Mouse (Mus musculus) G1E (cell line): Measurements from ENCODE around the gene Kcnj6.

Source experiments
- CTCF ChIP-seq: IDR thresholded peaks from 2 replicates; pipeline ENCODE4 v1.5.1; 2012; ENCODE audit warnings: low read depth, low read length, inconsistent platforms, mixed read lengths
- GATA1 ChIP-seq: IDR thresholded peaks from 2 replicates; pipeline ENCODE4 v1.6.1; 2012; ENCODE audit warnings: borderline replicate concordance, low read length, inconsistent platforms, mixed read lengths
- POLR2AphosphoS5 ChIP-seq: IDR thresholded peaks from 2 replicates; pipeline ENCODE4 v1.6.1; 2012; ENCODE audit warnings: low read depth, low read length, inconsistent platforms; ENCODE audit not compliant: insufficient replicate concordance
- TAL1 ChIP-seq: conservative IDR thresholded peaks from 2 replicates; pipeline ENCODE4 v1.6.1; 2012; ENCODE audit warnings: low read depth, low read length, inconsistent platforms, mixed read lengths

DNA sequence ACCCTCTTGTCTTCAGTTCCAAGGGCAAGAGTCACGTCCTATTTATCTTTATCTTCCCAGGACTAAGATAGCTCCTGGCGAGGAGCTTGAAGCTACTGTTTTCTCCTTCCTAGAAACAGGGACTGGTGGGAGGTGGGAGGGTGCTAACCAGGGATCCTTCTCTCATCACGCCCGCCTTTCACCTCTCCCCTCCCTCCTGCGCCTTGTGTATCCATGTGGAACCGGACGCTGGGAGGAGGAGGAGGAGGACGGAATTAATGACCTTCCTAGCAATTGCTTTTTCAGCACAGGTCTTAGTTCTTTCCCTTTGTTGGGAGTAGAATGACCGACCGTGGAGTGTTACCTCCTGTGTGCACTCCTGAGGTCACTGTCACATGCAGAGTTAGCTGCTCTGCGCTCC lies 108.9 kb downstream of the Kcnj6 start:
- TF ChIP-seq TAL1 (no peak), CTCF (no peak), POLR2AphosphoS5 (no peak), GATA1 (no peak)
